Mouse (Mus musculus) MEL (cell line): ENCODE measurements around the gene Ndufaf4.

Experiments
- CTCF ChIP-seq, 3 experiments: IDR thresholded peaks in 2 of 3; conservative IDR thresholded peaks in 1 of 3; 2 replicates each; pipeline ENCODE4 v1.5.1; 2011 to 2012; ENCODE audit warnings: low read length in 3 of 3, low read depth in 2 of 3, mild to moderate bottlenecking in 2 of 3, improper control_type of control experiment in 1 of 3, inconsistent platforms in 1 of 3, mixed read lengths in 1 of 3, moderate library complexity in 1 of 3; ENCODE audit not compliant: control insufficient read depth in 1 of 3, insufficient read depth in 1 of 3, poor library complexity in 1 of 3, severe bottlenecking in 1 of 3
- GATA1 ChIP-seq: IDR thresholded peaks from 2 replicates; pipeline ENCODE4 v1.6.1; 2011; ENCODE audit warnings: low read depth, low read length, improper control_type of control experiment
- HCFC1 ChIP-seq: IDR thresholded peaks from 2 replicates; pipeline ENCODE4 v1.6.1; 2012; ENCODE audit warnings: low read depth, mild to moderate bottlenecking, inconsistent platforms, low read length, improper control_type of control experiment, moderate library complexity
- JUND ChIP-seq: IDR thresholded peaks from 2 replicates; pipeline ENCODE4 v1.6.1; 2011; ENCODE audit warnings: low read depth, mild to moderate bottlenecking, improper control_type of control experiment, low read length
- MAFK ChIP-seq: IDR thresholded peaks from 2 replicates; pipeline ENCODE4 v1.6.1; 2011; ENCODE audit warnings: low read depth, mild to moderate bottlenecking, low read length, improper control_type of control experiment, borderline replicate concordance
- MXI1 ChIP-seq: IDR thresholded peaks from 2 replicates; pipeline ENCODE4 v1.6.1; 2011; ENCODE audit warnings: mild to moderate bottlenecking, low read depth, low read length, improper control_type of control experiment
- POLR2A ChIP-seq, 2 experiments: IDR thresholded peaks; 2 replicates each; pipeline ENCODE4 v1.6.1; 2011 to 2012; ENCODE audit warnings: low read length in 2 of 2, mild to moderate bottlenecking in 2 of 2, control low read depth in 1 of 2, improper control_type of control experiment in 1 of 2, low read depth in 1 of 2, moderate library complexity in 1 of 2; ENCODE audit not compliant: control insufficient read depth in 1 of 2, insufficient read depth in 1 of 2, poor library complexity in 1 of 2
- POLR2AphosphoS2 ChIP-seq: IDR thresholded peaks from 2 replicates; pipeline ENCODE4 v1.6.1; 2011; ENCODE audit warnings: low read length, improper control_type of control experiment
- RCOR1 ChIP-seq: IDR thresholded peaks from 2 replicates; pipeline ENCODE4 v1.6.1; 2012; ENCODE audit warnings: low read depth, mild to moderate bottlenecking, inconsistent platforms, low read length, improper control_type of control experiment
- TBP ChIP-seq: IDR thresholded peaks from 2 replicates; pipeline ENCODE4 v1.8.0; 2011; ENCODE audit warnings: low read depth, low read length, improper control_type of control experiment
- TCF12 ChIP-seq: IDR thresholded peaks from 2 replicates; pipeline ENCODE4 v1.6.1; 2014; ENCODE audit warnings: low read depth, mild to moderate bottlenecking, inconsistent platforms, low read length, improper control_type of control experiment, moderate library complexity
- ZC3H11A ChIP-seq: IDR thresholded peaks from 2 replicates; pipeline ENCODE4 v1.6.1; 2012; ENCODE audit warnings: low read depth, mild to moderate bottlenecking, inconsistent platforms, low read length, improper control_type of control experiment
- ZMIZ1 ChIP-seq: IDR thresholded peaks from 2 replicates; pipeline ENCODE4 v1.6.1; 2012; ENCODE audit warnings: low read depth, mild to moderate bottlenecking, inconsistent platforms, low read length, improper control_type of control experiment, moderate library complexity
- ZNF384 ChIP-seq: IDR thresholded peaks from 2 replicates; pipeline ENCODE4 v1.6.1; 2012; ENCODE audit warnings: low read depth, mild to moderate bottlenecking, inconsistent platforms, low read length, improper control_type of control experiment

DNA sequence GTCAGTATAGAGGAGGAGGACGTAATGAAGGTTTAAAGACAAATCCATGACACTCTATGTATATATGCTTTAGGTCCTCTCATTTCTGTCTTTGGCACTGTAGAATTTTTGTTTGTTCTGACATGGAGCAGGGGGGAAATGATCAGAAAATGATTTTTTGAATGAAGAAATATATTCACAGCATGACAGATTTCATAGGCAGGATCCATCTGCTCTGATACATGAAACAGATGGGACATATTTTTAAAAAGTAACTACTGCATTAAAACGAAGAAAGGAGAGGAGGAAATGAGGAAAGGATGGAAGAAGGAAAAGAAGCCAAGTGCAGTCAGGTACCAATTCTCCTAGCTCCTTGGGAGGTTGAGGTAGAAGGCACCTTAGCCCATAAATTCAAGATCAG is 26.8 kb downstream of the Ndufaf4 start:
- no peak for TF ChIP-seq POLR2A (IDR thresholded peaks at IDR 0.05; ENCODE audit: control insufficient read depth in 1 of 2, insufficient read depth in 1 of 2, low read depth in 1 of 2, low read length in 2 of 2, poor library complexity in 1 of 2)
- TF ChIP-seq CTCF (IDR thresholded peaks at IDR 0.05 in 2 of 3, conservative IDR thresholded peaks at IDR 0.05 in 1 of 3; ENCODE audit: control insufficient read depth in 1 of 3, insufficient read depth in 1 of 3, low read depth in 2 of 3, low read length in 3 of 3, poor library complexity in 1 of 3, severe bottlenecking in 1 of 3), result no peak
- no peak for TF ChIP-seq TCF12
- TF ChIP-seq ZC3H11A, result no peak
- no peak for TF ChIP-seq ZMIZ1
- TF ChIP-seq GATA1, result no peak
- TF ChIP-seq ZNF384, result no peak
- TF ChIP-seq POLR2AphosphoS2, result no peak
- no peak for TF ChIP-seq MXI1
- TF ChIP-seq MAFK, result no peak
- TF ChIP-seq JUND, result no peak
- TF ChIP-seq RCOR1, result no peak
- no peak for TF ChIP-seq TBP
- no peak for TF ChIP-seq HCFC1
